9 mouse cellular contexts compared by ENCODE assay signal in genomic region chr2:49619719-49620522, GRCm38 (mm10). TPM values are rescaled to one million over a fixed set of nuclear protein-coding genes. Genes with fewer than 3 reads are reported as not detected.
DNase-seq lines count a peak whose midpoint lies in the region; ATAC-seq and TF ChIP-seq lines count a peak whose summit lies in the region.
"Had no signal": no experiment of that assay in that cellular context is flagged by ENCODE, and none has a peak within 500 bp of the region (broad histone marks: within the 10 kb centered on the region; RNA-seq: fewer than 3 reads in every experiment).

No protein-coding gene starts in this region.

- peak overlapping the region; percentile 75 for H3K4me3 ChIP-seq in heart, embryonic 13.5 days
- H3K4me3 ChIP-seq in E14TG2a.4 (replicated peaks; ENCODE audit: low read length): peak overlapping the region; percentile 97
- peak overlapping the region; percentile 96 for H3K4me3 ChIP-seq in hindbrain, embryonic 10.5 days
- peak overlapping the region; percentile 52 for H3K4me3 ChIP-seq in liver, embryonic 16.5 days (ENCODE audit: low read depth, low read length)

- 1% methylated on average over 33 of the region's 33 CpGs for whole genome bisulfite sequencing in heart, embryonic 13.5 days
- WGBS in hindbrain, embryonic 10.5 days: under 1% methylated on average over 33 of the region's 33 CpGs
- WGBS in liver, embryonic 16.5 days (ENCODE audit: insufficient replicate concordance): 4% methylated on average over 33 of the region's 33 CpGs

- ATAC-seq in heart, embryonic 13.5 days (ENCODE audit: extremely low read depth, insufficient number of reproducible peaks, low FRiP score, low TSS enrichment): no peak
- no peak for ATAC-seq in liver, embryonic 16.5 days (ENCODE audit: low read depth)

- H3K27me3 ChIP-seq in heart, embryonic 13.5 days (replicated peaks): peaks cover 31% of the 10 kb centered on the region
- peaks cover 23% of the 10 kb centered on the region for H3K27me3 ChIP-seq in E14TG2a.4 (ENCODE audit: insufficient read depth, low read length)
- H3K27me3 ChIP-seq in hindbrain, embryonic 10.5 days (ENCODE audit: insufficient read depth, poor library complexity, severe bottlenecking): no peaks in the 10 kb centered on the region
- peaks cover 35% of the 10 kb centered on the region for H3K27me3 ChIP-seq in liver, embryonic 16.5 days (ENCODE audit: control insufficient read depth, insufficient read depth, low read depth, low read length)

- no peaks in the 10 kb centered on the region for H3K9me3 ChIP-seq in heart, embryonic 13.5 days
- H3K9me3 ChIP-seq in E14TG2a.4 (ENCODE audit: low read length): no peaks in the 10 kb centered on the region
- H3K9me3 ChIP-seq in hindbrain, embryonic 10.5 days: peaks cover 4% of the 10 kb centered on the region; the same call in 1 of the 2 replicates
- no peaks in the 10 kb centered on the region for H3K9me3 ChIP-seq in liver, embryonic 16.5 days (replicated peaks; ENCODE audit: control insufficient read depth, low read length)
- H3K9me3 ChIP-seq: G1E had no signal

- H3K27ac ChIP-seq in heart, embryonic 13.5 days (replicated peaks): no peak overlapping the region
- peak overlapping the region; percentile 95 for H3K27ac ChIP-seq in hindbrain, embryonic 10.5 days
- H3K27ac ChIP-seq in liver, embryonic 16.5 days (ENCODE audit: low read length): no peak overlapping the region

- peak overlapping the region; percentile 99 for H3K4me2 ChIP-seq in heart, embryonic 13.5 days
- peak overlapping the region; percentile 67 for H3K4me2 ChIP-seq in liver, embryonic 16.5 days (ENCODE audit: low read depth, low read length)

- peaks cover 19% of the 10 kb centered on the region for H3K4me1 ChIP-seq in heart, embryonic 13.5 days
- H3K4me1 ChIP-seq in E14TG2a.4 (replicated peaks; ENCODE audit: low read depth, low read length): peaks cover 20% of the 10 kb centered on the region
- peaks cover 20% of the 10 kb centered on the region for H3K4me1 ChIP-seq in hindbrain, embryonic 10.5 days (replicated peaks)
- peaks cover 4% of the 10 kb centered on the region for H3K4me1 ChIP-seq in liver, embryonic 16.5 days (ENCODE audit: control insufficient read depth, low read depth, low read length)

- no peak for DNase-seq in heart, postnatal 25 days (ENCODE audit: low spot score)
- DNase-seq in cerebellum, postnatal 36 days: peak; percentile 51 to 57
- no peak for DNase-seq in hindbrain, embryonic 10.5 days (ENCODE audit: low spot score)
- DNase-seq in testis, postnatal 10 days (ENCODE audit: low spot score): peak; percentile 59
- no peak for DNase-seq in gastrocnemius, adult 18-20 months (ENCODE audit: low spot score)

- intact Hi-C loops in heart, postnatal 25 days (cut with DNase I): no loop called here

- H3K9ac ChIP-seq in heart, embryonic 13.5 days: peak overlapping the region; percentile 60
- no peak overlapping the region for H3K9ac ChIP-seq in liver, embryonic 16.5 days (ENCODE audit: low read depth, low read length)

- TF ChIP-seq CTCF in E14TG2a.4 (conservative IDR thresholded peaks at IDR 0.05; ENCODE audit: low read length): no peak

- H3K36me3 ChIP-seq in heart, embryonic 13.5 days: no peaks in the 10 kb centered on the region
- no peaks in the 10 kb centered on the region for H3K36me3 ChIP-seq in E14TG2a.4 (ENCODE audit: insufficient read depth, low read length)
- peaks cover 32% of the 10 kb centered on the region for H3K36me3 ChIP-seq in hindbrain, embryonic 10.5 days
- H3K36me3 ChIP-seq in liver, embryonic 16.5 days (ENCODE audit: control insufficient read depth, insufficient read depth): no peaks in the 10 kb centered on the region
- H3K36me3 ChIP-seq: G1E had no signal

RNA-seq across cellular contexts. Expression of gene Kif5c, which starts 0.8 kb away (rescaled TPM):
- 0.84 and 1.0 TPM in 2 replicates for polyA plus RNA-seq in heart, embryonic 13.5 days (2015; fragmentation: Nextera tagmentation; extraction: Ambion mirVana)
- 1 to 10 TPM; 1.0 to 1.3 TPM for total RNA-seq in heart, postnatal 25 days (2021)
- polyA plus RNA-seq in hindbrain, embryonic 10.5 days (2016; fragmentation: Nextera tagmentation; extraction: Ambion mirVana): 45.8 and 67.6 TPM in 2 replicates
- polyA plus RNA-seq in liver, embryonic 16.5 days (2015; fragmentation: Nextera tagmentation; extraction: Ambion mirVana): 0.08 and 0.09 TPM in 2 replicates
- under 1 TPM; 0.40 to 0.68 TPM for total RNA-seq in gastrocnemius, adult 18-20 months (2021)

Comparison
In these comparisons a context has a peak if more than half of its experiments do, and no peak if none do; other contexts are left out.
1. DNase-seq: peak in cerebellum, postnatal 36 days (2 of 2) and testis, postnatal 10 days (single experiment); none in heart, postnatal 25 days (single experiment), hindbrain, embryonic 10.5 days (single experiment) and gastrocnemius, adult 18-20 months (single experiment).
2. RNA of gene Kif5c, which starts 0.8 kb away (polyA plus RNA-seq): 45.8 to 67.6 TPM in hindbrain, embryonic 10.5 days; 0.84 to 1.0 TPM in heart, embryonic 13.5 days and 0.08 to 0.09 TPM in liver, embryonic 16.5 days; every median in the first group is over 10 times any median in the second.
3. Peak in every context shown above with its lines, with median percentiles within 50 percentile points of each other: H3K4me3 ChIP-seq.